22 mouse cellular contexts compared by ENCODE assay signal in the genomic region with DNA sequence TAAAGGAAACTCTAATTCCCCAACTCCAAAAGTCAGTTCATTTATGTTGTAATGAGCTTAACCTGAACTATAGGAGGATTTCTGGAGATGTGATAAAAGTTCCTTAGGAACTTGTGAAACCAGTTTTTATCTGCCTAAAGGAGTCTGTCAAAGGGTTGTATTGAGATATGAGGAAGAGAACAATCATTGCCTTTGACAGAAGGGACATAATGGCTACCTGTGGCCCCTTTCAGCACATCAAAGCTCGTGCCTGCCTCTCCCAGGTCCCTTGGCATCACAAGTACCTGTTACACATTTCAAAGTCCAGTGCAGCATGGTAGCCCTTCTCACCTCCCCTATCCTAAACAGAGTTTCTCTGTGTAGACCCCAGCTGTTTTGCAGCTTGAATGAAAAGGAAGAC. TPM values are rescaled to one million over a fixed set of nuclear protein-coding genes. Genes with fewer than 3 reads are reported as not detected.
"Had no signal": no experiment of that assay in that cellular context is flagged by ENCODE, and none has a peak within 500 bp of the region (broad histone marks: within the 10 kb centered on the region; RNA-seq: fewer than 3 reads in every experiment).

No protein-coding gene starts in this region.

- H3K27me3 ChIP-seq: lung, embryonic 15.5 days; midbrain, embryonic 12.5 days; neural tube, embryonic 13.5 days; neural tube, embryonic 15.5 days; stomach, embryonic 15.5 days had no signal

- H3K27ac ChIP-seq: lung, embryonic 15.5 days; midbrain, embryonic 10.5 days; midbrain, embryonic 12.5 days; neural tube, embryonic 13.5 days; neural tube, embryonic 15.5 days; stomach, embryonic 15.5 days; stomach, postnatal 0 days had no signal

- H3K4me1 ChIP-seq: stomach, embryonic 15.5 days had no signal

- H3K9ac ChIP-seq: liver, postnatal 0 days; lung, embryonic 15.5 days; midbrain, embryonic 12.5 days; neural tube, embryonic 13.5 days; neural tube, embryonic 15.5 days; stomach, embryonic 15.5 days had no signal

- H3K9me3 ChIP-seq: lung, embryonic 15.5 days; midbrain, embryonic 10.5 days; midbrain, embryonic 12.5 days; neural tube, embryonic 13.5 days; neural tube, embryonic 15.5 days; stomach, embryonic 15.5 days had no signal

- H3K36me3 ChIP-seq: lung, embryonic 15.5 days; midbrain, embryonic 10.5 days; midbrain, embryonic 12.5 days; neural tube, embryonic 13.5 days; neural tube, embryonic 15.5 days; stomach, embryonic 15.5 days had no signal

- H3K4me3 ChIP-seq: lung, embryonic 15.5 days; midbrain, embryonic 10.5 days; midbrain, embryonic 12.5 days; myocyte; neural tube, embryonic 13.5 days; neural tube, embryonic 15.5 days; stomach, embryonic 15.5 days had no signal

- ATAC-seq: liver, postnatal 0 days; lung, postnatal 0 days; midbrain, embryonic 16.5 days had no signal

- DNase-seq: liver, postnatal 0 days; lung, adult 2 months; lung, postnatal 4 days; midbrain, embryonic 14.5 days; retina, postnatal 1 day; right cerebral cortex, adult 18-20 months; thymus, adult 2 months; thymus, postnatal 25 days; thymus, postnatal 4 days had no signal

- H3K4me2 ChIP-seq: lung, embryonic 15.5 days; midbrain, embryonic 12.5 days; neural tube, embryonic 13.5 days; neural tube, embryonic 15.5 days; stomach, embryonic 15.5 days had no signal

RNA-seq across cellular contexts. Expression of a gene that starts 17.2 kb away (rescaled TPM):
- total RNA-seq: megakaryocyte, adult 5-6 weeks; megakaryocyte-erythroid progenitor cell, adult 5-6 weeks had no signal
- polyA plus RNA-seq: liver, postnatal 0 days; lung, adult 2 months; lung, embryonic 15.5 days; lung, postnatal 0 days; midbrain, embryonic 10.5 days; midbrain, embryonic 12.5 days; midbrain, embryonic 14.5 days; midbrain, embryonic 16.5 days; neural tube, embryonic 11.5 days; neural tube, embryonic 13.5 days; neural tube, embryonic 15.5 days; stomach, embryonic 15.5 days; stomach, postnatal 0 days had no signal
